Mouse (Mus musculus): Measurements from ENCODE around the gene Zbed3. TPM values are rescaled to one million over a fixed set of nuclear protein-coding genes. Genes with fewer than 3 reads are reported as not detected.

Zbed3 gene
- total and polyA plus RNA-seq, 3 experiments: 14.6 to 21.0 (median 15.4) TPM

- Histone ChIP-seq H3K9ac (ENCODE audit: low read depth, low read length) (no peak overlapping the region), H3K27me3 (ENCODE audit: control insufficient read depth, insufficient read depth, low read length) (no peaks in the 10 kb centered on the region), H3K36me3 (ENCODE audit: control insufficient read depth, insufficient read depth, low read length) (no peaks in the 10 kb centered on the region), H3K4me1 (ENCODE audit: control insufficient read depth, insufficient read depth, low read length) (no peaks in the 10 kb centered on the region), H3K4me3 (no peak overlapping the region), H3K79me2 (replicated peaks; ENCODE audit: control insufficient read depth, insufficient read depth, low read length) (no peaks in the 10 kb centered on the region), H3K27ac (no peak overlapping the region)
- intact Hi-C loops (cut with DNase I): no loop called here
- TF ChIP-seq POLR2A (IDR thresholded peaks at IDR 0.05; ENCODE audit: insufficient read depth, low read depth, low read length) (no peak), EP300 (IDR thresholded peaks at IDR 0.05; ENCODE audit: insufficient read depth, low read depth, low read length) (no peak), CTCF (IDR thresholded peaks at IDR 0.05) (no peak)
- 86% methylated on average over 4 of the region's 4 CpGs for WGBS
- no peak for DNase-seq
Measured at GRCm38 (mm10) chr13:95291983-95292382, 31.4 kb upstream of the Zbed3 start.

GRCm38 (mm10) chr13:95299956-95300355 lies 23.5 kb upstream of the Zbed3 start:
- TF ChIP-seq EP300 (IDR thresholded peaks at IDR 0.05; ENCODE audit: insufficient read depth, low read depth, low read length): no peak
- no peak for TF ChIP-seq CTCF (IDR thresholded peaks at IDR 0.05)
- no peak for TF ChIP-seq POLR2A (IDR thresholded peaks at IDR 0.05; ENCODE audit: insufficient read depth, low read depth, low read length)
- Histone ChIP-seq H3K27ac (no peak overlapping the region), H3K36me3 (ENCODE audit: control insufficient read depth, insufficient read depth, low read length) (no peaks in the 10 kb centered on the region), H3K9ac (ENCODE audit: low read depth, low read length) (no peak overlapping the region), H3K4me1 (ENCODE audit: control insufficient read depth, insufficient read depth, low read length) (no peaks in the 10 kb centered on the region), H3K4me3 (no peak overlapping the region), H3K27me3 (ENCODE audit: control insufficient read depth, insufficient read depth, low read length) (no peaks in the 10 kb centered on the region), H3K79me2 (replicated peaks; ENCODE audit: control insufficient read depth, insufficient read depth, low read length) (no peaks in the 10 kb centered on the region)
- intact Hi-C loops (cut with DNase I): no loop called here
- 55% methylated on average over 3 of the region's 3 CpGs for WGBS
- no peak for DNase-seq

GRCm38 (mm10) chr13:95306596-95306995 lies 16.8 kb upstream of the Zbed3 start:
- DNase-seq: no peak
- TF ChIP-seq POLR2A (IDR thresholded peaks at IDR 0.05; ENCODE audit: insufficient read depth, low read depth, low read length) (no peak), EP300 (IDR thresholded peaks at IDR 0.05; ENCODE audit: insufficient read depth, low read depth, low read length) (no peak), CTCF (IDR thresholded peaks at IDR 0.05) (no peak)
- no peaks in the 10 kb centered on the region for H3K4me1 ChIP-seq (ENCODE audit: control insufficient read depth, insufficient read depth, low read length)

GRCm38 (mm10) chr13:95307100-95307655 lies 16.2 kb upstream of the Zbed3 start:
- 62% methylated on average over 8 of the region's 8 CpGs for WGBS
- intact Hi-C loops (cut with DNase I): no loop called here
- H3K27me3 ChIP-seq (ENCODE audit: control insufficient read depth, insufficient read depth, low read length): no peaks in the 10 kb centered on the region
- no peaks in the 10 kb centered on the region for H3K4me1 ChIP-seq (ENCODE audit: control insufficient read depth, insufficient read depth, low read length)
- no peak overlapping the region for H3K4me3 ChIP-seq
- no peak overlapping the region for H3K27ac ChIP-seq
- DNase-seq: no peak
- H3K9ac ChIP-seq (ENCODE audit: low read depth, low read length): no peak overlapping the region
- no peaks in the 10 kb centered on the region for H3K36me3 ChIP-seq (ENCODE audit: control insufficient read depth, insufficient read depth, low read length)
- no peaks in the 10 kb centered on the region for H3K79me2 ChIP-seq (replicated peaks; ENCODE audit: control insufficient read depth, insufficient read depth, low read length)
- TF ChIP-seq EP300 (IDR thresholded peaks at IDR 0.05; ENCODE audit: insufficient read depth, low read depth, low read length) (no peak), POLR2A (IDR thresholded peaks at IDR 0.05; ENCODE audit: insufficient read depth, low read depth, low read length) (no peak), CTCF (IDR thresholded peaks at IDR 0.05) (no peak)

More at GRCm38 (mm10) chr13:95306596-95306995, 16.8 kb upstream of the Zbed3 start:
- Histone ChIP-seq H3K4me3 (no peak overlapping the region), H3K9ac (ENCODE audit: low read depth, low read length) (no peak overlapping the region), H3K27ac (no peak overlapping the region), H3K36me3 (ENCODE audit: control insufficient read depth, insufficient read depth, low read length) (no peaks in the 10 kb centered on the region), H3K27me3 (ENCODE audit: control insufficient read depth, insufficient read depth, low read length) (no peaks in the 10 kb centered on the region), H3K79me2 (replicated peaks; ENCODE audit: control insufficient read depth, insufficient read depth, low read length) (no peaks in the 10 kb centered on the region)
- intact Hi-C loops (cut with DNase I): no loop called here
- WGBS: 70% methylated on average over 4 of the region's 4 CpGs

- Histone ChIP-seq H3K79me2 (replicated peaks; ENCODE audit: control insufficient read depth, insufficient read depth, low read length) (no peaks in the 10 kb centered on the region), H3K9ac (ENCODE audit: low read depth, low read length) (no peak overlapping the region), H3K27ac (no peak overlapping the region), H3K27me3 (ENCODE audit: control insufficient read depth, insufficient read depth, low read length) (no peaks in the 10 kb centered on the region), H3K36me3 (ENCODE audit: control insufficient read depth, insufficient read depth, low read length) (no peaks in the 10 kb centered on the region), H3K4me1 (ENCODE audit: control insufficient read depth, insufficient read depth, low read length) (no peaks in the 10 kb centered on the region), H3K4me3 (no peak overlapping the region)
- intact Hi-C loops (cut with DNase I): no loop called here
- WGBS: 70% methylated on average over 6 of the region's 6 CpGs
- DNase-seq: no peak
- TF ChIP-seq EP300 (IDR thresholded peaks at IDR 0.05; ENCODE audit: insufficient read depth, low read depth, low read length) (no peak), CTCF (IDR thresholded peaks at IDR 0.05) (no peak), POLR2A (IDR thresholded peaks at IDR 0.05; ENCODE audit: insufficient read depth, low read depth, low read length) (no peak)
Measured at GRCm38 (mm10) chr13:95312016-95312415, 11.4 kb upstream of the Zbed3 start.

GRCm38 (mm10) chr13:95319153-95319552 lies 4.3 kb upstream of the Zbed3 start:
- Histone ChIP-seq H3K4me1 (ENCODE audit: control insufficient read depth, insufficient read depth, low read length) (no peaks in the 10 kb centered on the region), H3K27ac (no peak overlapping the region), H3K36me3 (ENCODE audit: control insufficient read depth, insufficient read depth, low read length) (no peaks in the 10 kb centered on the region), H3K79me2 (replicated peaks; ENCODE audit: control insufficient read depth, insufficient read depth, low read length) (no peaks in the 10 kb centered on the region), H3K27me3 (ENCODE audit: control insufficient read depth, insufficient read depth, low read length) (no peaks in the 10 kb centered on the region), H3K4me3 (no peak overlapping the region), H3K9ac (ENCODE audit: low read depth, low read length) (no peak overlapping the region)
- no peak for DNase-seq
- WGBS: 58% methylated on average over 6 of the region's 6 CpGs
- intact Hi-C loops (cut with DNase I): no loop called here
- TF ChIP-seq EP300 (IDR thresholded peaks at IDR 0.05; ENCODE audit: insufficient read depth, low read depth, low read length): no peak
- no peak for TF ChIP-seq CTCF (IDR thresholded peaks at IDR 0.05)
- no peak for TF ChIP-seq POLR2A (IDR thresholded peaks at IDR 0.05; ENCODE audit: insufficient read depth, low read depth, low read length)

All from heart, adult 2 months (tissue).